Mouse (Mus musculus) forebrain, embryonic 11.5 days (tissue): ENCODE results near the gene Slc7a1. TPM values are rescaled to one million over a fixed set of nuclear protein-coding genes. Genes with fewer than 3 reads are reported as not detected.

ENCODE experiments used
- ATAC-seq: fragments of 200-750 bp; cut with Nextera tagmentation; replicated peaks from 2 replicates; pipeline ENCODE4 v1.8.0; 2017; ENCODE audit warnings: moderate TSS enrichment; ENCODE audit not compliant: low FRiP score
- DNase-seq: peaks from one replicate; pipeline ENCODE4 v3.0.0-alpha.2; 2017; ENCODE audit warnings: low spot score
- H3K27ac ChIP-seq: fragments of 300-500 bp; sonication (generic); 2 replicates; pipeline ENCODE4 v1.5.1; 2014; ENCODE audit warnings: low read depth, low read length
- H3K27me3 ChIP-seq: fragments of 300-500 bp; sonication (generic); 2 replicates; pipeline ENCODE4 v1.6.1; 2014; ENCODE audit warnings: mild to moderate bottlenecking, low read length, mixed read lengths; ENCODE audit not compliant: control insufficient read depth, insufficient read depth
- H3K36me3 ChIP-seq: fragments of 300-500 bp; sonication (generic); 2 replicates; pipeline ENCODE4 v1.6.1; 2014; ENCODE audit warnings: mild to moderate bottlenecking, low read length, moderate library complexity, mixed read lengths; ENCODE audit not compliant: control insufficient read depth, insufficient read depth
- H3K4me1 ChIP-seq: fragments of 300-500 bp; sonication (generic); replicated peaks from 2 replicates; pipeline ENCODE4 v1.6.1; 2014; ENCODE audit warnings: low read length, mixed read lengths; ENCODE audit not compliant: control insufficient read depth, insufficient read depth
- H3K4me2 ChIP-seq: fragments of 300-500 bp; sonication (generic); 2 replicates; pipeline ENCODE4 v1.6.1; 2014; ENCODE audit warnings: low read depth, mild to moderate bottlenecking, low read length, moderate library complexity, mixed read lengths; ENCODE audit not compliant: severe bottlenecking
- H3K4me3 ChIP-seq: fragments of 300-500 bp; sonication (generic); 2 replicates; pipeline ENCODE4 v1.5.1; 2014; ENCODE audit warnings: low read depth, low read length
- H3K9ac ChIP-seq: fragments of 300-500 bp; sonication (generic); 2 replicates; pipeline ENCODE4 v1.6.1; 2014; ENCODE audit warnings: low read length
- H3K9me3 ChIP-seq: fragments of 300-500 bp; sonication (generic); 2 replicates; pipeline ENCODE4 v1.6.1; 2016; ENCODE audit warnings: low read length, mixed read lengths; ENCODE audit not compliant: control insufficient read depth
- WGBS: fragments of 180-500 bp; shearing (Covaris S2); extraction: QIAGEN DNeasy Blood & Tissue Kit; methylation state at CpG from one replicate; pipeline ENCODE4 v1.1.7; 2014; 5-methylcytosine and 5-hydroxymethylcytosine counted together
- polyA plus RNA-seq: library from polyadenylated mRNA; unstranded; fragments of >200 nt; fragmentation: Nextera tagmentation; extraction: Ambion mirVana; gene quantifications from 2 replicates; pipeline ENCODE4 v1.2.1, GENCODE M21; 2014

The Slc7a1 gene
- polyA plus RNA-seq, 1 experiment from 2014 or later = 28.1 TPM

DNA sequence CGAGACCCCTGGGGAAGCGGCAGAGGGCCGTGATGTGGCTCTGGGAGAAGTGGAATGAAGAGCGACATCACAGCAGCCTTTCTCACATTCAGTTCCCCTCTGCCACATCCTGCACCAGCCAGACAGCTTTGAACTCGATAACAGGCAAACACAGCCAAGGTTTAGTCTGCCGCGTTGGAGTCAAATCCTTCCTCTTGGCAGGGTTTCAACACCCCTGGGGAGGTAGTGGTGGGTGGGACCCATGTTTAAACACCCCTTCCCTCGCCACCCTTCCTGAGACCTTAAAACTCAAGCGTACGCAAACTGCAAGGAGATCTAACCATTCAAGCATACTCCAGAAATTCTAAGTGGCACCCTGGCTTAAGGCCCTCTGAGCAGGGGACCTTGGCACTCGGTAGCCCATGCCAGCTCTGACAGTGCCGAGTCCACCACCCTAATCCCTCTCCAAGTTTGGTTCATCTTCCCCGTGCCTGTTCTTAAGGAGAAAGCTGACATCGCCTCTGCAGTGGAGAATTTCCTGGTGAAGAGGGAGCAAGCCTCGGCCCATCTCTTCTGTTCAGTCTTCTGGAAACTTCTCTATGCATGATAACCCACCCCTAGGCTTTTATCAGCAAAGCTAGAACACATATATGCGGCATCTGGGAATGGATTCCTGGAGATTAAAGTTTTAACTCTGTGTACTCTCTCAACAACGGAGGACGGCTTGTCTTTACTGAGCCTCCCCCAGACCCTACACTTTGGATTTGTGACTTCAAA is 11.3 kb downstream of the Slc7a1 start:
- H3K4me2 ChIP-seq = no peak overlapping the region
- WGBS = 92% methylated on average over 18 of the region's 18 CpGs
- H3K27me3 ChIP-seq = no peaks in the 10 kb centered on the region
- DNase-seq = no peak
- H3K9me3 ChIP-seq = peaks cover 3% of the 10 kb centered on the region; the same call in 1 of the 2 replicates
- ATAC-seq = no peak
- H3K4me1 ChIP-seq = no peaks in the 10 kb centered on the region; the same call in 1 of the 2 replicates
- no peak overlapping the region for H3K4me3 ChIP-seq
- no peak overlapping the region for H3K9ac ChIP-seq
- H3K36me3 ChIP-seq = no peaks in the 10 kb centered on the region
- H3K27ac ChIP-seq = no peak overlapping the region

GRCm38 (mm10) chr5:148387820-148388219 is 11.9 kb downstream of the Slc7a1 start:
- H3K9ac ChIP-seq = no peak overlapping the region
- no peaks in the 10 kb centered on the region for H3K36me3 ChIP-seq
- H3K27me3 ChIP-seq = no peaks in the 10 kb centered on the region
- DNase-seq (no peak), ATAC-seq (no peak)
- no peaks in the 10 kb centered on the region; the same call in 1 of the 2 replicates for H3K4me1 ChIP-seq
- no peak overlapping the region for H3K4me2 ChIP-seq
- peaks cover 3% of the 10 kb centered on the region; the same call in 1 of the 2 replicates for H3K9me3 ChIP-seq
- no peak overlapping the region for H3K4me3 ChIP-seq
- H3K27ac ChIP-seq = no peak overlapping the region
- 88% methylated on average over 2 of the region's 2 CpGs for WGBS

- H3K36me3 ChIP-seq = no peaks in the 10 kb centered on the region
- WGBS = 86% methylated on average over 9 of the region's 9 CpGs
- no peak for DNase-seq
Measured at GRCm38 (mm10) chr5:148386471-148386870, 13.2 kb downstream of the Slc7a1 start.

GRCm38 (mm10) chr5:148384501-148385055 is 15.1 kb downstream of the Slc7a1 start:
- Histone ChIP-seq H3K36me3 (no peaks in the 10 kb centered on the region), H3K9ac (no peak overlapping the region), H3K4me3 (no peak overlapping the region), H3K4me2 (no peak overlapping the region), H3K4me1 (no peaks in the 10 kb centered on the region; the same call in 1 of the 2 replicates), H3K9me3 (peaks cover 3% of the 10 kb centered on the region; the same call in 1 of the 2 replicates), H3K27me3 (no peaks in the 10 kb centered on the region), H3K27ac (no peak overlapping the region)
- 88% methylated on average over 9 of the region's 9 CpGs for WGBS
- no peak for DNase-seq
- ATAC-seq = no peak

More at GRCm38 (mm10) chr5:148386471-148386870, 13.2 kb downstream of the Slc7a1 start:
- no peak overlapping the region for H3K4me2 ChIP-seq
- H3K4me3 ChIP-seq = no peak overlapping the region
- H3K9me3 ChIP-seq = peaks cover 3% of the 10 kb centered on the region; the same call in 1 of the 2 replicates
- no peaks in the 10 kb centered on the region for H3K27me3 ChIP-seq
- no peaks in the 10 kb centered on the region; the same call in 1 of the 2 replicates for H3K4me1 ChIP-seq
- H3K27ac ChIP-seq = no peak overlapping the region
- ATAC-seq = no peak
- H3K9ac ChIP-seq = no peak overlapping the region

DNA sequence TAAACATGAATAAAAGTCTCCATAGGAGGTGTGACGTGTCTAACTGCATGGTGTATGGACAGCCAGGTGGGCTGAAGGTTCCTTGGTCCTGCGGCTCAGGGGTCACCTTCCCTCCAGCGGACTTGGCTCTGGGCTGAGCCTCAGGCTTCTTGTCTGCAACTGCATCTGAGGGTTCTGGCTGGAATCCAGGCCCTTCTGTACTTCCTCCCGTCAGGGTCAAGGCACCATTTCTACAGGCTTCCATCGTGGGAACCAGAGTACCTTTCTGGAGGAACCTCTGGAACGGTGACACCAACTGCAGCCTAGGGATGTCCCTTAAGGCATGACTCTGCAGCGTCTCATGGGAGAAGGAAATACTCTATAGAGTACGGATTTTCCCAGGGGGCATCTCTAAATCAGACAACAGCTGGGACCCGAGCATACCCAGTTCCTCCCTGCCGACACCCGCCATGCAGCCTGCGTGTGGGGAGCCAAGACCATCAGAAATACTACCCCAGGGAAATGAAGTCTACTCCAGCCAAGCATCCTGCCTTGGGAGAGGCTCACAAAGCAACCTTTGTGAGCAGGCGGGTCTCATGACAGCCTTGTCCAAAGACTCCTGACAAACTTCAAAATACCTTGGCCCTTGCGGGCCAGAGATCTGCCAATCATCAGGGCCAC is 15.7 kb downstream of the Slc7a1 start:
- ATAC-seq = no peak
- no peak for DNase-seq
- H3K4me1 ChIP-seq = no peaks in the 10 kb centered on the region; the same call in 1 of the 2 replicates
- 89% methylated on average over 14 of the region's 14 CpGs for WGBS
- peaks cover 3% of the 10 kb centered on the region; the same call in 1 of the 2 replicates for H3K9me3 ChIP-seq
- H3K36me3 ChIP-seq = no peaks in the 10 kb centered on the region
- no peaks in the 10 kb centered on the region for H3K27me3 ChIP-seq
- no peak overlapping the region for H3K9ac ChIP-seq
- no peak overlapping the region for H3K4me2 ChIP-seq
- no peak overlapping the region for H3K4me3 ChIP-seq
- H3K27ac ChIP-seq = no peak overlapping the region

GRCm38 (mm10) chr5:148381083-148381482 is 18.6 kb downstream of the Slc7a1 start:
- Histone ChIP-seq H3K36me3 (no peaks in the 10 kb centered on the region), H3K27ac (no peak overlapping the region), H3K9ac (no peak overlapping the region), H3K4me3 (no peak overlapping the region), H3K4me2 (no peak overlapping the region), H3K9me3 (no peaks in the 10 kb centered on the region), H3K4me1 (no peaks in the 10 kb centered on the region; the same call in 1 of the 2 replicates), H3K27me3 (no peaks in the 10 kb centered on the region)
- DNase-seq (no peak), ATAC-seq (no peak)
- WGBS = 87% methylated on average over 8 of the region's 8 CpGs

DNA sequence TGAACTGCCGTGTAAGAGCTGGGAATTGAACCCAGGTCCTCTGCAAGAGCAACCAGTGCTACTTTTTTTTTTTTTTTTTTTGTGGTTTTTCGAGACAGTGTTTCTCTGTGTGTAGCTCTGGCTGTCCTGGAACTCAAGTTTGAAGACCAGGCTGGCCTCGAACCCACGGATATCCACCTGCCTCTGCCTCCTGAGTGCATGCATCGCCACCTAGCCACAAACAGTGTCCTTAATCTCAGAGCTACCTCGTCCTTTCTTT is 19.5 kb downstream of the Slc7a1 start:
- H3K4me1 ChIP-seq = no peaks in the 10 kb centered on the region; the same call in 1 of the 2 replicates
- ATAC-seq (no peak), DNase-seq (no peak)
- no peak overlapping the region for H3K4me3 ChIP-seq
- no peak overlapping the region for H3K27ac ChIP-seq
- WGBS = 91% methylated on average over 6 of the region's 6 CpGs
- H3K9ac ChIP-seq = no peak overlapping the region
- H3K9me3 ChIP-seq = no peaks in the 10 kb centered on the region
- H3K4me2 ChIP-seq = no peak overlapping the region
- no peaks in the 10 kb centered on the region for H3K27me3 ChIP-seq
- H3K36me3 ChIP-seq = no peaks in the 10 kb centered on the region

DNA sequence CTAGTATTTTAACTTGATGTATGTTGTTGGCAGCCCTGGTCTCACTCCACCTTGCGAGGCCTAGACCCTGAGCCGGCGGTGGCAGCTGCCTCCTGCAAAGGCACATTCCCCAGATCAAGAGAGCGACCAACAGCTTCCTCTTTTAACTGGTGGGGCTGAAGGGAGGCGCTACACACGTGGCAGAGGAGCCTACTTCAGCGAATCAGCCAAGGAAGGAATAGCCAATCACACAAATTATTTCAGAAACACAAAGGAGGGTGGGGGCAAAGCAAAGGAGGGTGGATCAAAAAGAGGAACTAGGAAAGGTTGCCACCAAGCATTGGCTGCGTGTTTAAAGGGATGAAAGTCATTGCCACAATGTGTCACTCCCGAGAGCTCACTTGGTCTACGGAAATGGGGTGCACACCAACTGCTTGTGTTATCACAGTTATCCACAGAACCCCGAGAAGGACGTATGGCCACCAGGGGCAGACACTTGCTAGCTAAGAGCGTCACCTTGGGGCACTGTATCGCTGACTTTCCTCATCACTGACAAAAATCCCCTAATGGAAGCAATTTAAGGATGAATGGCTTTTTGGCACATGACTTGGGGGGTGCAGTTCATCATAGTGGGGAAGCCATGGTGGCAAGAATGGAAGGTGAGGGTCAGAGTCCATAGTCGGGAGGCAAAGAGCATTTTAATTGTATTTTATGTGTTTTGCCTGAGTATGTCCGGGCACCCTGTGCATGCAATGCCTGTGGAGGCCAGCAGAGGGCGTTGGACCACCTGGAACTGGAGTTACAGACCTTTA is 20.1 kb downstream of the Slc7a1 start:
- Histone ChIP-seq H3K27me3 (no peaks in the 10 kb centered on the region), H3K4me3 (no peak overlapping the region), H3K4me2 (no peak overlapping the region), H3K9ac (no peak overlapping the region), H3K9me3 (no peaks in the 10 kb centered on the region), H3K36me3 (no peaks in the 10 kb centered on the region), H3K27ac (no peak overlapping the region), H3K4me1 (no peaks in the 10 kb centered on the region; the same call in 1 of the 2 replicates)
- no peak for ATAC-seq
- WGBS = 89% methylated on average over 17 of the region's 17 CpGs
- no peak for DNase-seq
